Mouse (Mus musculus): ENCODE results near the gene Pglyrp2.

The Pglyrp2 gene

DNA sequence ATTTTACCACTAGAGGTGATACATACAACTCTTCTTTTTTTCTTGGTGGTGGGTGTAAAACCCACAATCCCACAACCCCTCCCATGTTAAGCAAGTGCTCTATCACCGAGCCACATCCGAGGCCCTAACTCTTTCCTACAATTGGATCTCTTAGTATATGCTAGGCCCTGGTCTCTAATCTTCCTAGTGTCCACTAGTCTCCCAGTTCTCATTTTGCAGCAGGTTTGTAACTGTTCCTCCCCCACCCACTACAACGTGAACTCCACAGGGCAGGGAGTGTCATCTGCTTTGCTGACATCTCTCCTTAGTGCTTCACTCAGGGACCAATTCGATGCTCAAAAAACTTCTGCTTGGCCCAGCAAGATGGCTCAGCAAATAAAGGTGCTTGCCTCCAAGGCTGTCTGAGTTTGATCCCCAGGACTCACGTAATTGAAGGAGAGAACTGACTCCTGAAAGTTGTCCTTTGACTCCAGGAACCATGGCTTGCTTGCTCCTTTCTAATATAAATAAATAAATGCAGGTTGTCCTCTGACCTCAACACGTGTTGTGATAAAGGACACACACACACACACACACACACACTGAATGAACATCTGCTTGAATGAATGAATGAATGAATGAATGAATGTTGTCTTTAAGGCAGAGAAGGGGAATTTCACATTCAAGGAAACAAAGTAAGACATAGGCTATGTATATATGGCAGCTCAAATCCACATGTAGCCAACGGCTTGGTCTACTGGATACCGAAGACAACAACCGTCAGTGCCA, 21.8 kb downstream of the Pglyrp2 start:
- DNase-seq = no peak

DNA sequence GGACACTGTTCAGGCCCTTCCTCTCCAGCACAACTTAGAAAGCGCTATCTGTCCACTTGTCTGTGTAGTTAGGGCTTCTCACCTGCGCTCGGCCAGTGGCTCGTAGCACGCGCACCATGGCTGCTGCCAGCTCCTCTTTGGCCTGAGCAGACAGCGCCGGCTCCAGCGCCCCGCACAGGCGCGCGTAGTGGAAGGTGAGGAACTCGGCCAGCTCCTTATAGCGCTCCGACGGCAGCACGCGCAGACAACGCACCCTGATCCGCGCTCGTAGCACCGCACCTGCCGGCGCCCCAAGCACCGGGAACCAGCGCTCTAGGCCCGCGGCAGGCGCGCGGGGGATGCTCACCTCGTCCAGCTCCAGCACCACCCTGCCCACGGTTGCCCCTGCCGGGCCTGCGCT, 27.7 kb downstream of the Pglyrp2 start:
- DNase-seq = no peak

DNA sequence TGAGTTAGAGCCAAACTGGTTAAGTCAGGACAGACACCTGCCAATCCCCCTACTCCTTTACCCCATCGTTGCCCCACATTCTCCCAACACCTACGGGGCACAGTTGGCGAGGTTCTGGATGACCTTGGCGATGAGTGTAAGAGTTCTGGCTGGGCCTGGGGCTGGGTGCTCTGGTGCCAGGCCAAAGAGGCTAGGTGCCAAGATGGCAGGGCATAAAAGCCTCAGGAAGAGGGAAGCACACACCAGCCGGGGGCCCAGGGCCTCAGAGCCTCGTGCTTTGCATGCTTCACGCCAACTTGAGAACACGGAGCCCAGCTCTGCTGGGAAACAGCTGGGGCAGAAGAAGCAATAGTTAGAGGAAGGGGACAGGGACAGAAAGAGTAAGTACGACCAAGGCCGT, 30.0 kb downstream of the Pglyrp2 start:
- no peak for DNase-seq

DNA sequence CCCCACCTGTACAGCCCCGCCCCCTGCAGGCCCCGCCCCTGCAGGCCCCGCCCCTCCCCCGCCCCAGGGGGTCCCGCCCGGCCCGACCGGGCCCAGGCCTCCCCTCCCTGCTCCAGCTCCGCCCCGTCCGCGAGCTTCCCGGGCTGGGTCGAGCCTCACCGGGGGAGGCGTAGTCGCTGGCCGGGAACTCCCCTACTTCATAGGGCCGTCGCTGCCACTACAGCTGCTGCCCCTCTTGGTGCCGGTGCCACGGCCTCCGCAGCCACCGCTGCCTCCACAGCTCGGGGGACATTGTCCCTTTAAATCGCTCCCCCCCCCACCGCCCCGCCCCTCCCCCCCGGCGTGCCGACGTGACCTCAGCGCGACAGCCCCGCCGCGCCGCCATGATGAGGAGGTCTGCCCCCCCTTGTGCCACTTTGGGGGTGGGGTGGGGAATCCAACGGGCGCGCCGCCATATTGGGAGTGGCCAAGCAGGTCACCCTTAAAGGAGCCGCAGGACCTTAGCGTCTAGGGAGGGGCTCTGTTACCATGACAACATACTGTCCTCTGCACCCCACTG, 34.8 kb downstream of the Pglyrp2 start, which contains the start of gene Wiz:
TSS of gene Wiz (minus strand) at position 339 of the 559 bp plus-strand sequence.
- peak; percentile 97 for DNase-seq

DNA sequence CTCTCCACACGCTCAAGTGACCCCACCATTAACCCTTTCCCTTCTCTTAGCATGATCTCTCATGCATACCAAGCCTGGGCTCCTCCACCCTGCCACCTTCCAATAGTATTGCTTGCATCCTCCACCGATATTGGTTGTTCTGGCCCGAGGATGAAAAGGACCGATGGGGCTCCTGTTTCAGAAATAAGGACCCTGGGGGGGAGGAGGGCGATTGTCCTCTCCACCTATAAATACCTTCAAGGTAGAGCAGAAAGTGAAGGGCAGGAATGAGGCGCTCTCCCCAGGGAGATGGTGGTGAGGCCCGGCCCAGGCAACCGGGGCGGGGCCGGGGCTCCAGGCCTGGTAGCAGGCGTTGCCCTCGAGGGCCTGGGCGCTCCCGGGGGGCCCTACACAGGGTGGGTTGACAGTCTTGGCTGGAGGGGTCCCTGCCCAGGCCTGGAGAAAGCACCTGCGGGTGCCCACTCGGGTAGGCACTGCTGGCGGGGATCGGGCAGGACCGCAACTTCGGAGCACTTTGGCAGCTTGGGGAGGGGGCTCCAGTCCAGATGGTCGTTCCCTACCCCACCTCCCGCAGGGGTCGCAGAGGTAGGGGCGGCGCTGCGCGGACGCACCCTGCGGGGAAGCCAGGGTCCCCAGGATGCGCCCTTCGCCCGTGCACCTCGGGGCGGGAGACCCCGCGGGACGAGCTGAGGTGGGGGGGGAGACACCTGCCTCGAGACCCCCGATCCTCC, 35.4 kb downstream of the Pglyrp2 start:
- DNase-seq = peak; percentile 65

DNA sequence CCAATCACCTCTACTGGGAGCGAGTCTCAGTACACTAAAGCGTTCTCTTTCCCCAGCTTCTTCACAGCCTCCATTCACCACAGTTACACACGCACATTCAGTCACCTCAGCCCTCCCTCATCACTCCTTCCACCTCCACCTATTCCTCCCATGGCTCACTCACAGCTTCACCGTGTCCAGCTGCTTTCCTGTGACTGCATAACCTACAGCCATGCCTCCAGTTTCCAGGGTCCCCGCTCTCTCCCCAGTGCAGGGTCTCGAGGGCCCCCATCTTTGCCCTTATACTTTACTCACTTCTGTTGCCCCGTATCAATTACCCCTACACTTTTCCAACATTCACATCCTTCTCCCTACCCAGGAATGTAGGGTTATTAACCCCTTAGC, 36.0 kb downstream of the Pglyrp2 start:
- DNase-seq = no peak

DNA sequence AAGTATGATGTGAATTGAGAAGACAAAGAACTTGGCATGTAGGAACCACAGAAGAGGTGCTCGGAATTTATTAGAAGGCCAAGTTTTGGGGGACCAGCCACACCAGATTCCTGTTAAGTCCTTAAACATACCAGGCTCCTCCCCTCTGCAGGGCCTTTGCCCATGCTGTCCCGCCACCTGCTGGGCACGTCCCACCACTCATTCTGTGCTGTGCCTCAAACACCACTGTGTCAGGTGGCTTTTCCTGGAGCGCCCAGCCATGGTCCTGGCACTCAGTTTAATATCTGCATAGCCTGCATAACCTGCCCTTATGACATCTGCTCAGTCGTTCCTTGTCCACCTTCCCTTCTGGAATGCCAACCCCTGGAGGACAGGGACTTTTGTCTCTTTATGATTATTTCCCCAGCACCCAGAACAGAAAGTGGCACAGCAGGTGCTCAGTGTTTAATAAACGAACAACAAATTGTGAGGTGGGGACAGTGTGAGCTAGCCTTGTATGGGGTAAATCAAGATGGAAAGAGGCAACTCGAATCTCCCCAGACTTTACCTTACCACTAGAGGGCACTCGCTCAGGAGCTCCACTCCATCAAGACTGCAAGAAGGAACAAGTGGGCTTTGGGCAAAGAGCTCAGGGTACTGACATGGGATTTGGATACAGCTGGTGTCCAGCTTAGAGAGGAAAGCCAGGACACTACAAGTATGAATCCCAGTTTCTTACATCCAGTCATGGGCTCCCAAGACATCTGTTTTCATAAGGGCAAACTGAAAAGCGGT, 37.1 kb downstream of the Pglyrp2 start:
- DNase-seq = no peak

DNA sequence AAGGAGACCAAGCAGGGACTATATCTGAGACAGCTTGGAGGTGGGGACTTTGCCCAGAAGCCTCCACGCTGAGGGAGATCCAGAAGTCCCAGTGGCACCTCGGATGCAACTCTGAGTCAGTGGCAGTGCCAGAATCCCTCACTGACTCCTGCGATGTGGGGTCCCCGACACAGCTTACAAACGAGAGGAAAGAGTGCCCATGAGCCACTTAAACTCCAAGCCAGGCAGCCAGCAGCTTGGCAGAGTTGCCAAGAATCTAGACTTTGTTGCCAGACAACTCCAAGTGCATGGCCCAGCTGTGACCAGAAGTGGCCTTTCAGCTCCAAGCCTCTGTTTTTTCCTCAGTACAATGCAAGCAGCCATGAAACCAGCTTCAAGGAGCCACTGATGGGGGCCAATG, 40.3 kb downstream of the Pglyrp2 start:
- DNase-seq = no peak

DNA sequence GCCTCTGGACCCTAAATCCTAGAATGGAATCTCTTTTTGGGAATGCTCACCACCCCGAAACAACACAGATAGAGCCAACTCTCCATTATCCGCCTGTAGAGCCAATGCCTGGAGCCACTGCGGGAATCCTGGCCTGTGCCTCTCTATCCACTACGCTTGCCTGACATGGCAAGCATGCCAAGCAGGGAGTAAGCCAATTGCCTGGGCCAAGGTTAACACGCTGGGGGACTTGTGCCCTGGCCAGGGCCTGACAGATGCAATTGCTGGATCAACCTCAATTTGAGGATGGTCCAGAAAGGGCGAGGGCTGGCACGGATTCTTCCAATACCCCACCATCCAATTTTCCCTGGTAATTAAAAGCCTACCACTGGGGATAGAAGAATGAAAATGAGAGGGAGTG, 41.4 kb downstream of the Pglyrp2 start:
- DNase-seq = peak; percentile 60

DNA sequence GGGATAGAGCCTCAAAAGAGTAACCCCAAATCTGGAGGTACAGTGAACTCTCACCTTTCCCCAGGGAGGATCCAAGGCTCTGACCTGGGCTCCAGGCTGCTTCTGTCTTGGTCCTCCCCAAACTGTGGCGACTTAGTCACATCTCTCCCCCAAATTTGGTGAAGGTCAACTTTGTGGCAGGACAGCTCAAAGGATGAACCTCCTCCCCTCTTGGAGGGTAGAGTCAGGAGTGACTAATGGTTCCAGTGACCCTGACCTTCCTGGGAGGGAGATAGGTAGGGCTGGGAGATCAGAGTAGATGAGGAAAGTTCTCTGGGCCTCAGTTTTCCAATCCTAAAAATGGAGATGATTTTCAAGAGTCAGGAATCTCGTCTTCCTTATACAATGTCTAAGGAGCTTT, 45.2 kb downstream of the Pglyrp2 start:
- DNase-seq = no peak

DNA sequence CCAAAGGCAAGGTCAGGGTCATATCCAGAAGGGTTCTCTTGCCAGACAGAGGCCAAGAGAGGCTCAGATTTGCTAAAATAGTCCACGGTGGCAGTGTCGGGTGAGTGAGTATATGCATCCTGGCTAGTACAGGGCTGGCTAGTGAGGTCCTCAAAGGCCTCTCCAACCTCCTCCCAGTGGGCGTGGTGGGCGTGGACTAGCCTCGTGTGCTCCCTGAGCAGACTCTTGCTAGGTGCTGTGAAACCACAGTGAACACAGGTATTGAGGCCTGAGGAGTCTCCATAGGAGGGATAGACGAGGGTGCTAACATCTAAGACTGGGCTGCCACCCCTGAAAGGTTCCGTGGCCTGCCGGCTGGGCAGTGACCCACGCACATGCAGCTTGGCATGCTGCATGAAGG, 46.8 kb downstream of the Pglyrp2 start:
- no peak for DNase-seq

DNA sequence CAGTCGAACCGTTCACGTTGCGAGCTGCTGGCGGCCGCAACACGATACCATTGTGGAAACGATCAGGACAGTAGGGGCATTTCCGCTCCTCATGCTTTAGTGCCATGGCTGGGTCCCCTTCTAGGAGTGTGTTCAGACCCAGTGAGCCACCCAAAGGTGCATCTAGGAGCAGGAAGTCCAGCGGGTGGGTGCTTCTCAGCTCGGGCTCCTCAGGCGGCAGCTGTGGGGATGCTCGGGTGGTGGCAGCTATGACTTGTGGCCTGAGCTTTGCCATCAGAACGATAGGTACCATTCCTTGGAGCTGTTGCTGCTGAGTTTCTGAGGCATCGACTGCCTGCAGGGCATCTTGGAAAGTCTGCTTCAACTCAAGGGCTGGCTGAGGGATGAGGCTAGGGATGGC, 47.5 kb downstream of the Pglyrp2 start:
- DNase-seq = no peak

DNA sequence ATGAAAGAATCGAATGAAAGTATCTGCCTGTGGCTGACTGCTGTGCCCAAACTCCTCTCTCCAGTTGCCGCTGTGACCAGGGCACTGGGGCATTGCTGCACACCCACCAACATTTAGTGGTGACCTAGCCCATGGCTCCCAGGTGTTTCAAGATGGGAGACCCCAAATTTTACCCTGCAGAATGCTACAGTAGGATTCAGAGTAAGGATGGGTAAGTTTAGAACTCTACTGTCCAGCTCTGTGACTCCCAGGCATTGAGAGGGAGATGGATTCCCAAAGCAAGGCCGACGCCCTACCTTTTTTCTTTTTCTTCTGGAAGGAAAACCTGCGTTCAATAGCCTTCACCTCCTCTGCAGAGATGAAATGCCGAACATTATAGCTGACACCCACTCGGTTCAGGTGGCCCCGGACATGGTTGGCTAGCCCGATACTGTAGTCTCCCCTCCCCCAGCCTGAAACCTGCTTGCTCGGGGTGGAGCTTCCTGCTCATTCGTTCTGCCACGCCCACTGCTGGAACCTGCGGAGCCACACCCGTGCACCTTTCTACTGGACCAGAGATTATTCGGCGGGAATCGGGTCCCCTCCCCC, 54.9 kb downstream of the Pglyrp2 start:
- DNase-seq = no peak

DNA sequence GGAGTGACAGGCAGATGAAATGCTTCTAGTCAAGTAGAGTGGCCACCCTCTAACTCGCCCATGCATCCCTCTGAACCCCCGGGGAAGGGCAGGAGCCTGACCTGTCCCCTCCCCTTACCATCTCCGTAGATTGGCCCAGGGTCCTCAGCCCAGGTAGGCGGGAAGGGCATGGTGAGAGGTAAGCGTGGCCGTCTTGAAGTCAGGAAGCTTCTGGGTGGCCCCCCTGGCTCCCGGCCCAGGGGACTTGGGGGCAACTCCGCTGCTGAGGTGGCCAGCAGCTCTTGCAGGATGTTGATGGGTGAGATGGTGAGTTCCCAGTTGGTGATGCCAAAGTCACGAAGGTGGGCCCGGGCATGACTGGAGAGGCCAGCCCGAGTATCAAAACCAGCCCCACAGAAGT, 56.3 kb downstream of the Pglyrp2 start:
- DNase-seq = no peak

DNA sequence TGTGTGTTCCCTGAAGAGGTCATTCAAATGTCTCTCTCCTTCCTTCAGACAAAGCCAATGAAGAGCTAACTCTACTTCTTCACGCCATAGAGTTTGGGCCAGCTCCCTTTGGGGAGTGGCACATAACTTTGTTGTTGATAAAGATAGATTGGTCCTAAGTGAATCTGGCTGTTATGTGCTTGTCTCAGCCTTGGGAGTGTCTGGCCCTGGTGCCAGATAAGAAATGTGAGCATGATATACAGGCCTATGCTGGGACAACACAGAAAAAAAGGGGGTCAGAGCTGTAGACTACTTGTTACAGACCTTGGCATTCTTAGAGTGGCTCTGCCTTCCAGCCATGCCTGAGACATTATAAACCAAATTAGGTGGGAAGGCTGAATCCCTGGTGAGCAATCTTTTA, 58.7 kb downstream of the Pglyrp2 start:
- DNase-seq = no peak

DNA sequence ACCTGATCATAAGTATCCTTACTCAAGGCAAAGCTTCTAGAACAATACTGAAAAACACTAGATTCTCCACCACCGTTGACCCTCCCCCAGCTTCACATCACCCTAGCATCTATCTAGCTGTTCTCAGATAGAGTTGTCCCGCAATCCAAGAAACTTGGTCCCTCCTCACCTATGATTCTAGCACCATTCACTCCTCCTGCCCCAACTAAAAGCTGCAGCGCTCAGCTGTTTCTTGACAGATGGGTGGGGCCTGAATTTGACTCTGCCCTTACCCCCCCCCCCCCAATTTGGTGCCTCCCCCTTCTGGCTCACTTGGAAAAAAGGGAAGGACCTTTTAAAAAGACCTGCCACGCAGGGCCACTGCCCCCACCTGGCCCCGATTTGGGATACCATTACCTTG, 59.1 kb downstream of the Pglyrp2 start:
- DNase-seq = no peak

DNA sequence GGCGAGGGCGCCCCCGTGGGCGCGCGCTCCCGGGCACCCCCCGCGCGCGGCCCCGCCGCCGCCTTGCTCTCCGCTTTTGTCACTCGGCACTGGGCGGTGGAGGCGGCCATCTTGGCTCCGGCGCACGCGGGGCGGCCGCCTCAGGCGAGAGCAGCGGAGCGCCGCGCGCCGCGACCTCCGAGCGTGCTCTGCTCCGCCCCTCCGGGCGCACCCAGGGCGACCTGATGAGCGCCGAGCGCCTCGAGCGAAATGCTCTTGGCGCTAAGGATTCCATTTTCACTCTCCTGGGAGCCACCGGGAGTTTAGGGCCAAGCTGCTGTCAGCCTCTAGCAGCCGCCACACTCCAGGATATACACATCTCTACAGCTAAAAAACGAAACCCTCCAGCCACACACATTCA, 59.6 kb downstream of the Pglyrp2 start:
- peak; percentile 82 for DNase-seq

DNA sequence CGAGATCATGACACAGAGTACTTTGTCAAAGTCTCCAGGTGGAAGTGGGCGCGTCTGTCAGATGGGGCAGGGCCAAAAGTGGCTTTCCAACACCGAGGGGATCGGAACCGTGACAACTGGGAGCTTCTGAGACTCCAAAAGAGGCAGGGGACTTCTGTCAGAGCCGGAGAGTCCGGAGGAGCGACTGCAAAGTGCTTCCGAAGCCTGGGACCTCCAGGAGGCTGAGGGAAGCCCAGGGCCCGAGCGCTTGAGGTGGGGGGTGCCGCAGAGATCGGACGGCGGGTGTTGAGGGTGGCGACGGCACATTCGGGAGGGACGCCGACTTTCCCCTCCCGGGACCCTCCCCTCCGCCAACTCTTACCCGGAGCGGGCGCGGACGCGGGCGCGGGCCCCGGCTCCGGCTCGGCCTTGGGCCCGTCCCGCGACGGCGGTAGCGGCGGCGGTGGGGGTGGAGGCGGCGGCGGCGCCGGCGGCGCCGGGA, 60.1 kb downstream of the Pglyrp2 start:
- no peak for DNase-seq

DNA sequence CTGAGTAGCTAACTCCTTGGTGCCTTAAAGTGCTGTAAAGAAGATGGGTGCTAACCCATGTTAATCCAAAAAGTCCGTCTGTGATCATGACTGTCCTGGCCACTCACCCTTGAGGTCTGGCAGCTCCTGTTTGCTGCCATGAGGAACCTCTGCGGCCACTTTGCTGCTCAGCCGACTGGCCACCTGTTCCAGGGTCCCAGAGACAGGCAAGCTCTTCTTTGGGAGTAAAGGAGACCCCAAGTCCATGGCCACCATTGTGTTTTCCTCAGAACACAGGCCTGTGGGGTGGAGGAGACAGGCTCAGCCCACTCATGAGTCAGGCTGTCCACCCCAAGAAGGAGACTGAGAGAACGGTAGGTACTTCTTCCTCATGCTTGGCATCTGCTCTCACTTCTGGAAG, 61.3 kb downstream of the Pglyrp2 start:
- DNase-seq = no peak
